Mouse (Mus musculus): Measurements from ENCODE around the gene Rnpc3.

- no peak for TF ChIP-seq POLR2A (IDR thresholded peaks at IDR 0.05; ENCODE audit: low read depth, low read length)
- TF ChIP-seq CTCF (IDR thresholded peaks at IDR 0.05; ENCODE audit: extremely low read depth, insufficient read length, insufficient replicate concordance, low read depth, low read length), result no peak
Observed at GRCm38 (mm10) chr3:113590844-113591243, 39.1 kb downstream of the Rnpc3 start.
